Mouse (Mus musculus): Measurements from ENCODE around the gene Dlg3.

DNA sequence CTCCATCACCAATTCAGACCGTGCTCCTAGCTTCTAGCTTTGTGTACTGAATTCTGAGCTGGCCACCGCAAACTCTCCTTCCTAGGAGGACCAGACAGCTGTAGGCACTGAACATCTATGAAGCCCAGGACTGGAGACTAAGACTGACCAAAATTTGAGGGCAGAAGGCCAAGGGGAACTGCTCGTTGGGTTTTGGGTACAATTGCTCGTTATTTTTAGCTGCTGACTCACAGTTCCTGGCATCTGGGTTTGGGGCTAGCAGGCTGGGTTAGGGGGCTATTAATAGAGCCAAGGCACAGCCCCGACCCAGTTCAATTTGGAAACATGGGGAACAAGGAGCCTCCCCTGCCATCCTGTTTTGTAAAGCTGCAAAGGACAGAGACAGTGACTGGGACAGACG is 26.7 kb upstream of the Dlg3 start:
- TF ChIP-seq EP300 (IDR thresholded peaks at IDR 0.05; ENCODE audit: low read depth) = no peak
- TF ChIP-seq CTCF (IDR thresholded peaks at IDR 0.05; ENCODE audit: low read depth) = no peak

All from liver, embryonic 14.5 days (tissue).